Mouse (Mus musculus): Measurements from ENCODE around the gene Amd2.

Gene Amd2

DNA sequence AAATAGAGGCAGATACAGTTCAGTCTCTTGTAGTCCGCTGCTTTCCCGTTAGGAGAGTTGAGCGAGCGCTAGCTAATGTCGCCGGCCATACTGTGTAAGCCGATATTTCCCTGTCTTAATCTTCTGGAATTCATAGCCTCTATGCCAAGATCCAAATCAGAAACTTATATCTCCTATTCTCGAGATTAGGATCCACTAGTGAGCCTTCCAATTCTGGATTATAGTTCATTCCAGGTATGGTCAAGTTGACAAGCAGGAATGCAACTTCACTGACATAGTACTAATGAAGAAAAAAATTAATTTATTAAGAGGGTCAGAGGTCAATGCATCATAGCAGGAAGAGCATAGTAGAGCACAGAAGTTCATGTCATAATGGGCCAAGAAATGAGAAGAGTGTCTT lies at the start of gene Amd2:
TSS of gene Amd2 (minus strand) at position 101 of the 400 bp plus-strand sequence.
- DNase-seq (ENCODE audit: low read depth, low spot score) = no peak

DNA sequence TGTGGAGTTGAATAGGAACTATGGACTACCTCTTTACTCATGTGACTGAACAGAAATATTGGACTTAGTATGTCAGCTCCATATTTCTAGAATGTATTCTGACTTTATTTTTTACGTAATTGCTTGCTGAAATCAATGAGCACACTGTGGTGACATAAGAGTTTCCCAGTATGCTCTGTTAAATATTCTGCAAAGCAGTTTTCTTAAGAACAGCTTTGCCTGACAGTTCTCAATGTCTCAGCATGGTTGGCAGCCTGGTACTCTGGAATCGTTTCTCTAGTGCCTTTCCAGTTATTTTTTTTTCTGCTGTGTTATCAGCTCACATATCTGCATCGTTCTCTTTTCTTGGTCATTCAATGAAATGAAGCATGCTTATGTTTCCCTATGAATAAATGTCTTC lies 49.6 kb upstream of the Amd2 start:
- DNase-seq (ENCODE audit: low read depth, low spot score) = no peak

DNA sequence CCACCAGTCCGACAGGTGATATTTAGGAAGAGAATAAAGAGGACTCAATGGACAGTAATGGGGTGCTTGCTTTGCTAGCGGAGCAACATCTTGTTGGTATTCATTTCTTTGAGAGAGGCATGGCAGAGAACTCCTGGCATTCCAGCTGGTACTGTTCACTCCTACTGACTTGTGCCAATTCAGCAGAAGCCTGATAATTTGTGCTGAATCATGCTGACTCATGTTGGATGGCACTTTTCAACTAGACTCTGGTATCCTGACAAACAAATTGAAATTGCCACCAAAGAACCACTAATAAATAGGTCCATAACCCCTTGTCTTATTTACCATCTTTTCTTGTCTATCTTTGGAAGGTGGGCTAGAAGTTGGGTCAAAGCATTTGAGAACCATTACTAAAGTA lies 25.9 kb upstream of the Amd2 start:
- DNase-seq (ENCODE audit: low read depth, low spot score) = no peak

DNA sequence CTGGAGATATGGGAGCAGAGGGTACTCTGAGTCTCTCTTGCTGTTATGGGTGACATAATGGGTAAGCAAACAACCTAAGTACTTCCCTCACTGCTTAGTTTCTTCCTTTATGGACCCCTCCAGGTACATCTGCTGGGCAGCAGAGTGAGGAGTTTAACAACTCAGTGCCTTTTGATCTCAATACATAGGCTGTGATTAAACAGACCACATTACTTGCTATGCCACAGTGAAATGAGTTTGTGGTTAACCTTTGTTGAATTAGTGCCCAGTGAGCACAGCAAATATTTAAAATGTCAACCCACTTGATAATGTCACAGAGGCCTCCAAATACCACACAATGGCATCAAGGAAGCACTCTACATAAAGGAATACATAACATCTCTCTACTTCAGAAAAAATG lies 2.6 kb upstream of the Amd2 start:
- no peak for DNase-seq (ENCODE audit: low read depth, low spot score)

Measured in A20 (cell line).